Mouse (Mus musculus) embryo, embryonic 10.5 days (tissue): ENCODE measurements around the gene Pck1.

ENCODE experiments used
- DNase-seq: peaks from one replicate; pipeline ENCODE4 v3.0.0-alpha.2; 2015; ENCODE audit warnings: low spot score

The Pck1 gene

DNA sequence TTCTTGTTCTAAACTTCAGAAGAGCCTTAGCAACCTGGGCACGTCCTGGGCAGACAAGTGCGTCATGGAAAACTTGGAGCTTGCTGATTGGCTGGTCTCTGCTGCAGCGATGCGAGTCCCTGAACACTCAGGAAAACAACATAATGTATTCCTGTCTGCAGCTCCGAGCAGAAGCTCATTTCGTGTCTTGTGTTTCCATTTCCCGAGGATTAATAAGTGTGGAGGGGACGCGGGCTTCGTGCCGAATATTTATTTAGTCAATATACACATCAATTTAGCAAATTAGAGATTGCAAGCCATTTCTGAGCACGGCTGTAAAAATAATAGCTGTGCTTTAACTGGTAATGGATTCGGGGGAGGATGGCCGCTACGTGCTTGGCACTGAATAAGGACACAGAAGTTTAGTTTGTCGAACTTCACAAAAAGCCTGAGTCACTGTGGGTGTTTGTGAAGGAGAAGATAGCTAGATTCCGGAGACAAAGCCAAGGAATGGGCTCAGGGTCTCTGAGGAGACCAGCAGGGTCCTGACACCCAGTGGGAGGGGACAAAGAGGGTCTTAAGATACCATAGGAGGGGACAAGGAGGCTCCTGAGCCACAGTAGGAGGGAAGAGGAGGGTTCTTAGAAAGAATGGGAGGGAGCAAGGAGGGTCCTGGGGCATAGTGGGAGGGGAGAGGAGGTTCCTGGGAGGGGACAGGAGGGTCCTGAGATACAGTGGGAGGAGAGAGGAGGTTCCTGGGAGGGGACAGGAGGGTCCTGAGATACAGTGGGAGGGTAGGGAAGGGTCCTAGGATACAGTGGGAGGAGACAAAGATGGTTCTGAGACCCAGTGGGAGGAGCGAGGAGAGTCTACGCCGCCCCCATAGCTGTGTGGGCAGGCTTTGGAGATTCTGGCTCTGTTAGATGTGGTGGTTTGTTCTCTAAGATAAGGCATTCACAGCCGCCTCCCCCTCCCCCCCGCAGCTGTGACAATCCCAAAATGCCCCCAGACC, 21.0 kb downstream of the Pck1 start:
- peak; percentile 85 for DNase-seq

DNA sequence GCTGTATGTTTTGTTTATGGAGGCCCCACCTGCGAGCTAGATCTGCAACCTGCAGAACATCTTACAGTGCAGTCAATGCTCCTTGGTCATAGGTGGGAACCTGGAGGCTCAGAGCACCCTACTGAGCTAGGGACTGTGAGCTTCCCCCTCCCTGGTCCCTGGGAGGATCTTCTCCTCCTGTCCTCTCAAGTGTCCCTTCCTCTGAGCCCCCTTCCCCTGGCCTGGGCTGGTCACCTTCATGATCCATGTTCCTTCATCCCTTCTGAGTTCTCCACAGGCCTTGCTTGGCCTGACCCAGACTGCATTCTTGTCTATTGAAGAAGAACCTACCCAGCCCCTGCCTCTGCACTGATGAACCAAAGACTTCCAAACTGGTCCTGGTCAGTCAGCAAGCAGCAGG, 21.7 kb downstream of the Pck1 start:
- no peak for DNase-seq

DNA sequence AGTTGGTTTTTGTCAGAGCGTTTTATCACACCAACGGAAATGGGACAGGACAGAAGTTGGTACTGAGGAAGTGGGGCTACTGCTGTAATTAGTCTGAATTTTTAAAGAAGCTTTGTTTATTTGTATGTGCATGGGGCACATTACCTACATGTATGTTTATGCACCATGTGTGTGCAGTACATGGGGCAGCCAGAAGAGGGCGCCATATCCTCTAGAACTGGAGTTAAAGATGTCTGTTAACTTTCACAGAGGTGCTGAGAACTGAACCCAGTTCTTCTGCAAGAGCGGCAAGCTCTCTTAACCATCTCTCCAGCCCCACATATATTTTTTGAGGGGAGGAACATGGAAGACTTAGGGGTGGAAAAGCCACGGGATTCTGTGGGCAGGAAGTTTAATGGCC, 22.9 kb downstream of the Pck1 start:
- DNase-seq, result no peak

DNA sequence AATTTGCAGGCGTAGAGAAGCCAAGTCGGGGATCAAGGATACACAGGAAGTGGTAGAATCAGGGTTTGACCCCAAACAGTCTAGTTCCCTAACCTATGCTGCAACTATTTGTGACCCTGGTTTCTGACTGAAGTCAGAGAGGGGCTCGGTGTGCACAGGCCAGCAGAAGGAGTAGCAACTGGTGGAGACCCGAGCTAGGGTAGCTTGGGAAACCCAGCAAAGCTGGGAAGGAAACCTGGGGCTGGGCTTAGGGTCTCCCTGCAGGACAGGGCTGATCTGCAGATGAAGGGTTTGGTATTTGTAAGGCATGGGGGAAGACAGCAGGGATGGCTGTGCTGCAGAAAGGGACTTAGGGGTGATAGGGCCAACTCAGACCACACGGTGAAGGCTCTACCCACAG, 24.6 kb downstream of the Pck1 start:
- no peak for DNase-seq

DNA sequence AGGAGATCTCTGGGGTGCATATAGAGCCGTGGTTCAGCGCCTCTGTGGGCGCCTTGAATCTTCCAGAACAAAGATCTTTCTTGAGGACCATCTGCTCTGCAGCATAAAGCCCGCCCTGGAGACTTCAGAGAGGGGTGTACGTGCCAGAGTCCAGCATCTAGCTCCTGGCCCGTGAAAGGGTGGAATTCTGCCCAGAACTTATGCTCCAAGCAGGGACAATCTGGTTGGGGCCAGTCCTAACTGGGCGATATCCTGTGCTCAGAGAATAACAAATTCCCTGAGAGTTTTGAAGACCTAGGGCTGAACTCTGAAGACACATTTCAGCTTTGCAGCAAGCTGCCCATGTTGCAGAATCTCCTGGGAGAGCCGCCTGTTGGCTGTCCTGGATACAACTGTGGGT, 25.1 kb downstream of the Pck1 start:
- no peak for DNase-seq

DNA sequence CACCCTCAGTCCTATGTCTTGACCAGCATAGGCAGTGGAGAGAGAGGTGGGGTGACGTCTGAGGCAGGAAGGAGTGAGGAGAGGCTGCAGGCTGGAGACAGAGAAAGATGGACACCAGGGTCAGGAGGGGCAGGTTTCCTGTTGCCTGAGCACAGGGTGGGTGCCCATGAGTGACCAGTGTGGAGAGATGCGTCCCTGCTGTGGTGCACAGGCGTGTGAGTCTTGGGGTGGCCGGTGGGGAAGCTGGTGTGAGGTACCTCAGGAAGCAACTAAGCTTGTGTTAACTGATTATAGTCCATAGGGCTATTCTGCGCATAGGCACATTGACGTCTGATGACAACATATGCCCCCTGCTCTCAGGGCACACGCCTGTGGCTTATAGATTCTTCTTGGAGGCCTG, 26.2 kb downstream of the Pck1 start:
- DNase-seq, result no peak

DNA sequence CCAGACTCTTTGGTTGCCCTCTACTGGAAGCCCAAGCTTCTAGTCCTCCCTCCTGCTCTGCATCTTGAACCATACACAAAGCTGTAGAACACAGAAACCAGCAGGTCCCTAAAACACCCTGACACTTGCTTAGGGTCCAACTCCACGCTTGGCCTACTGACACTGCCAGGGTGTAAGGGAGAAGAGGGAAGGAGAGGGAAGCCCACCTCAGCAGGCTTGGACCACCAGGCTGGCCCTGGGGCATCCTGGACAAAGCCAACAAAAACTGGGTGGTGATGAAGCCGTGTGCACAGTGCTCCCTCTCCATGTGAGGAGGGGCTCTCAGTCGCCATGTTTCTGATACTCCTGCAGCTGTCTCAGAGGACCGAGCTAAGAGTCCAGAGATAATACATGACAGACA, 27.2 kb downstream of the Pck1 start:
- no peak for DNase-seq

DNA sequence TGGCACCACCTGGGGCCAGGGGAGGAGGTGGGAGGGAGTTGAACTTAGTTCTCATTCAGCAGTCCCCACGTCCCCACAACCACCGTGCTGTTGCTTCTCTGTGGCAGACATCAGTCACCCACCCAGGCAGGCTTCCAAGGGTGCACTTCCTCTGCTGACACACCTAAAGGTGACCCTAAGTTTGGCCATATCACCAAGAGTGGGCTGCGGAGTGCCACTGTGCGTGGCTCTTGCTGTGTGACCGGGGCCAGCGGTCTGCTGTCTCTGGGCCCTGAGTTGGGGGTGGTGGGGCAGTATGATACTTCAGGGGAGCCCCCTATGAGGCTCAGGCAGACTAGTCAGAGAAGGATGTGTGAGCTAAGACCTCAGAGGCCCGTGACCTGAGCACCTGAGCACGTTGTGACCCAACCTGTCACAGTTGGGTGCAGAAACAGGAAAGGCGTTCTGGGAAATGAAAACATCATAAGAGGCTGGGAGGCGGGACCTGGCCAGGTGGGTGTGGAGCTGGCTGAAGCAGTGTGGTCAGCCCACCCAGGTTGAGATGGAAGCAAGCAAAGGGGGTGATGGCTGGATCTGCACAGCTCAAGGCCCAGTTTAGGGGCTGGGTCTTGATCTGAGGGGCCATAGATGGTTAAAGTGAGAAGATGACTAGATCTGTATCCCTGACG, 28.0 kb downstream of the Pck1 start:
- DNase-seq, result no peak

DNA sequence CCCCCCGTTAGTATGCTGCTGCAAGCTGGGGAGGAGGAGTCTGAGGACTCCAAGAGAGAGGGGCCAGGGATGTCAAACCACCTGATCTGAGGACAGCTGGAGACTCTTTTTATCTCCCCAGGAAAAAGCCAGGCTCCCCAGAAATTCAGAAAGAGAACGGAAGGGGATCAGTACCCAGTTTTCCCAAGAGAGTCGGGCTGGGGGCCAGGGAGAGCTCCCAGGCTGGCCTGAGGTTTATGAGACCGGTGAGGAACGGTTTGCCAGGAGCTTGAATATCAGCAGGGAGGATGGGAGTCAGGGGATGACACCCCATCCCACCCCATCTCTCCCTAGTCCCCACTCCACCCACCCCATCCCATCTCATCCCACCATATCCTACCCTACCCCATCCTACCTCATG, 28.6 kb downstream of the Pck1 start:
- DNase-seq, result no peak

DNA sequence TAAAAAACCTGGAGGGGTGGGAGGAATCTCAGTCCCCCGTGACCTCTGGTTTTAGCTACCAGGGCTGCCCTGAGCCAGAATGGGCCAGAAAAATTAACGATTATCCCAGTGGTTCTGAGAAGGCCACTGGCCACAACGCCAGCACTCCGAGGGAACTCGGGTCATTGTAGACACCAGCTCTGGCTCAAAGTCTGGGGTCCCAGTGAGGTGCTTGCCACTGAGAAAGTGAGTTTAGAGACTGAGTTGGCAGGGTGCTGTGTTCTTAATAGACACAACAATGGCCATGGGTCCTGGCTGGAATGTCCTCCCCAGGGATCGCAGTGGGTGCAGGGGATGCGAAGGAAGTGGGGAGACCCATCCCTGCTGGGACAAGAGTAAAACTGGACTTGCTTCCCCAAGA, 29.1 kb downstream of the Pck1 start:
- no peak for DNase-seq

DNA sequence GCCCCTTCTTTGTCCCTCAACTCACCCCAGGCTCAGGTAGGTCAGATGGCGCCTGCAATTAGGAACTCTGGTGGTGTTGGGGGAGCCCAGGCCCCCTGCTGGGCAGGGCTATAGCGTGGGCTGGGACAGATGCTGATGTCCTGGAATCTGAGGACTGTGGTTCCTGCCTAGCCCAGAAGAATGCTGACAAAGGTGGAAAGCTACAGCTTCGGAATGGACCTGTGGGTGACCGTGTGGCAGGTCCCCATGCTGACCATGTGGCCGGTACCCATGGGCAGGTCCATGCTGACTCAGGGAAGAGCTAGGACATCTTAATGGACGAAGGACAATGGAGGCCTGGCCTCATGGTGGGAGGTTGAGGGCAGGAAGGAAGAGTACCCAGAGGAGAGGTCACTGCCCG, 29.9 kb downstream of the Pck1 start:
- no peak for DNase-seq

DNA sequence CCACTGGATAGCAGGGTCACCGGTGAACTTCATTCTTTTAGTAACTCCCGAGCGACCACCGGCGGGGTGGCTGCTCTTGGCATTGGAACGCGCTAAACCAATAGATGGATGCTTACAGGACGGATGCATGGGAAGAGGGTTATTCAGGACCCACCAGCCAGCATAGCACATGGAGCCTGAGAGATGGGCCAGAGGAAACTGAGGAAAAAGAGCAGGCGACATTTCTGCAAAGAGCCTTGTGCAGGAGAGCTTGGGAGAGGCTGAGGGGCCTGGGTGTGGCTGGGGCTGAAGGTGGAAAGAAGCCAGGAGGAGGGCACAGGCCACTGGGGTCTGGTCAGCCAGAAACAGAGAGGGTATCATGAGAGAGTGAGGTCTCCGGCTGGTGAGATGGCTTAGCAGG, 30.5 kb downstream of the Pck1 start:
- no peak for DNase-seq

DNA sequence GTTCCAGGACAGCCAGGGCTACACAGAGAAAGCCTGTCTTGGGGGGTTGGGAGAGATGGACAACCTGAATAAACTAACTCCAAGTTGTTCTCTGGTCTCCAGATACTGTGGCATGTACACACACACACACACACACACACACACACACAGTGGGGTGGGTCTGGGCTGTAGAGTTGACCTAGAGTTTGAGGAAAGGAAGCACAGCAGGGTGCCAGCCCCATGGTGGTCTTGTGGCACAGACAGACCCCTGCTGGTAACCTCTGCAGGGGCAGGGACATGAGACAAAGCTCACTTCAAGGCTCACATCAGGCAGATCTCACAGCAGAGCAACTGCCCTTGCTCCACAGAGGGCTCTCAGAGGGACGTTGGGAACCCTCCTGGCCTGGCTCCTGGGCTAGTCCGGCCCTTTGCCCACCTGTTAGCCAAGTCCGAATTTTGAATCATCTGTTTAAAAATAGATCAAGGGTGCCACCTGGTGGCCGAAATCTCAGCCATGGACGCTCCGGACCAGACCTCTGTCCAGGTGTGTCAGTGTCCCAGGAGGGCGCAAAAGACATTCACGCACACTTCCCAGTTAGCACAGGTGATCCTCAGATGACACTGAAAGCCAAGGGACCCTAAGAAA, 31.1 kb downstream of the Pck1 start:
- DNase-seq, result peak; percentile 80

DNA sequence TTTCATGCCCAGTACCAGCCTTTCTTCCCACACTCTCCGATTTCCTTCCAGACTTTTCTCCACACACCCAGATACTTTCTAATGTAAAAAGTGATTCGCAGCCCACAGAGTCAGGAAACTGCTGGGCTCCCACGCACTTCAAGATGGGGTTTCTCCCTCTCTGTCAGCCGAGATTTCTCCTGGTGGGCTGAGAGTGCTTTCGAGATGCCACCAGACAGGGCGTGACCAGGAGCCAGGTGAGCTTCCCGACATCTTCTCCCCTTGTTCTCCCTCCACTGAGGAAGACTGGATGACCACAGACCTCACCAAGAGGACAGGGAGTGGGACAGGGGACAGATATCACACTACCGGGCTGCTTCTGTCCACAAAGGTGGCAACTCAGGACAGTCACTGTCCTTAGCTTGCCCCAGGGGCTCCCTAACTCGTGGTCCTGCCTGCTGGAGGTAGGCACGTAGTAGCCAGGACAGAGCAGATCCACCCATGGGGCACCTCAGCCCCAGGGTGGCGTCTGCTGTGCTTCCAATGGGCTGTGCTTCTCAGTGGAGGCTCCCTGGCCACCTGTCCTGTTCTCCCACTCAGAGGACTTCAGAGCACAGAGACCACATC, 31.7 kb downstream of the Pck1 start:
- no peak for DNase-seq

DNA sequence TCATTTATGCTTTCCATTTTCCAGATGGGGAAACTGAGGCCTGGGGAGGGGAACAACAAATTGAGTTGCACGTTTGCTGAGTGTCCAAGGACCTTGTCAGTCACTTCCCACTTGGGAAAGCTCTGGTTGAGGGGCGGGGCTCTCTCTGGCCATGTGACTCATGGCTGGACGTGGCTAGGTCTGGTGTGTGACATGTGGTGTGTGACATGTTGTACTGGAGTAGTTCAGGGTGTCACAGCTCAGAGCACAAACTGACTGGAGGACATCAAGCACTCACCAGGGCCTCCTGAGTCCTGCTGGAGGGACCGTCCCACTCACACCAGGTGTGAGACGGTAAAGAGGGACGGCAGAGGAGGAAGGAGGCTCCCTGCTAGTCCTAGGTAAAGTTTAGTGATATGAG, 32.4 kb downstream of the Pck1 start:
- DNase-seq, result no peak

DNA sequence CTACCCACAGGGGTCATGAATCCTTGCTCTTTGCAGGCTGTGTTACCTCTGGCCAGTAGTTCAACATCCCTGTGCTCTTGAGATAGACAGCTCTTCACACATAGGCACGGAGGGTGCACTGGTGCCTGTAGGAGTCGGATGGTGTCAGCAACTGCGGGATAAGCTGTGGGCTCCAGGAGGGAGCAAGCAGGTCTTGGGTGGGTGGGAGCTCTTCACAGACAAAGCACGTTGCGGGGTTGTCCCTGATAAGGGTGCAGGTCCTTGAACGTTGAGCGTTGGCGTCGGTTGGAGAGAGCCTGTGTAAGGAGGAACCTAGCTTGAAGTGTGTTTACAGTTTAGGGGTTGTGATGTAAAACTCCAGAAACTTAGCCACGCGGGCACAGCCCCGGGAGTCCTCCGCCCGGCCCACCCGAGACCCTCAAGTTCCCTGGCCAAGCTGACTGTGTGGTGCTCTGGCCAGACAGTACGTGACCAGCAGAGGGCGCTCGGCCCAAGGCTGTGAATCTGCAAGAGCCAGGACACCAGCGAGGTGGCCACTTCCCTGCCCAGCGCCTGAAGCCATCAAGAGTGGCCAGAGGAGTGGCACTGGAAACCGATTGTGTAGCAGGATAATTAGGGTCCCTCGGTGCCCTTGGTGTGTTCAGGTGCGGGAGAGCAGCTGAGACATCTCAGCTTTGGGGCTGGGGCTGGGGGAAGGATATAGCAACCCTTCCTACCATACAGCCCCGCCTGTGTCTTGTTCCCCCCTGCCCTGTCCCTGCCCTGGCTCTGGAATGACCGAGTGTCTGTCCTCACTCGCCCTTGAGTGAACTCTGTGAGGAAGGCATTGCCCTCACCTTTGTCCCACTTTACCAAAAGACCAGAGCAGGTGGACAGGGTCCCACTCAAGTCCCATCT, 33.4 kb downstream of the Pck1 start:
- peak; percentile 90 for DNase-seq

DNA sequence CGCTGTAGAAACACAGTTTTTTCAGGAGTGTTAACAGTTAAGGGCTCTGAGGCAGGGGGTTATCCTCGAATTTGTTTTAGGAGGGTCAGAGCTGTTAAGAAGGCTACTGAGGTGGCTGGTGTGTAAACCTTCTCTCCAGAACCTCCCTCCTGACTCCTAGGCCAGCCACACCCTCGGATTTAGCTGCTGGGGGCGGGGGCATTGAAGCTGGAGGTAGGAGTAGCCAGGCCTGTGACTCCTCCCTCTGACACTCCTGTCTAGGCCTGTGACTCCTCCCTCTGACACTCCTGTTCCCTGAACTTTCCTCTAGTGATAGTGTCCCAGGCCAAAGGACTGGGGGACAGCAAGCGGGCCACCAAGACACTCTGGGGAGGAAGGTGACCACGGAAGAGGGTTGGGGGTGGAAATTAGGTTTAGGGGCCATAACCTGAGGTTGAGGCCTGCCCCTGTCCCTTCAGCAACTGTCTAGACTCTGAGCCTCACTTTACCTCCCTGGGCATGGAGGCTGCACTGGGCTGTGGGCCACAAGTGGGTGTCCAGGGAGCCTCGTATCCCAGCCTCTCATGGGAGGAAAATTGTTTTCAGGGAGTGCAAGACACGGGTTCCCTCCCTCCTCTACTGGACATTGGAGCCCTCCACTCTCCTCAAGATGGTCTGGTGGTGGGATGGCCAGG, 34.5 kb downstream of the Pck1 start:
- DNase-seq, result no peak

DNA sequence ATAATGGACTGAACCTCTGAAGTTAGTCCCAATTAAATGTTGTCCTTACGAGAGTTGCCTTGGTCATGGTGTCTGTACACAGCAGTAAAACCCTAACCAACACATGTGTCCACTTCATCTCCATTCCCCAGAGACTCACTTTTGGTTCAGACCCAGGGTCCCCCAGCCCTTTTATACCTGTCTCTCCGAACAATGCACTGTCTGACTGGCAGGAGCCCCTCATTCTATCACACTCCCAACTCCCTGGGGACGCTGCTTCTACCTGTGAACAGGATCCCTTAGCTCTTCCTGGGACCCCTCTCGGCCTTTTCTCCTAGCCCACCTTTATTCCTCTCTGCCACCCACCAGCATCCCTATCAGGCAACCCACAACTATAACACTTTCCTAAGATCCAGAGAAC, 41.9 kb downstream of the Pck1 start:
- no peak for DNase-seq

DNA sequence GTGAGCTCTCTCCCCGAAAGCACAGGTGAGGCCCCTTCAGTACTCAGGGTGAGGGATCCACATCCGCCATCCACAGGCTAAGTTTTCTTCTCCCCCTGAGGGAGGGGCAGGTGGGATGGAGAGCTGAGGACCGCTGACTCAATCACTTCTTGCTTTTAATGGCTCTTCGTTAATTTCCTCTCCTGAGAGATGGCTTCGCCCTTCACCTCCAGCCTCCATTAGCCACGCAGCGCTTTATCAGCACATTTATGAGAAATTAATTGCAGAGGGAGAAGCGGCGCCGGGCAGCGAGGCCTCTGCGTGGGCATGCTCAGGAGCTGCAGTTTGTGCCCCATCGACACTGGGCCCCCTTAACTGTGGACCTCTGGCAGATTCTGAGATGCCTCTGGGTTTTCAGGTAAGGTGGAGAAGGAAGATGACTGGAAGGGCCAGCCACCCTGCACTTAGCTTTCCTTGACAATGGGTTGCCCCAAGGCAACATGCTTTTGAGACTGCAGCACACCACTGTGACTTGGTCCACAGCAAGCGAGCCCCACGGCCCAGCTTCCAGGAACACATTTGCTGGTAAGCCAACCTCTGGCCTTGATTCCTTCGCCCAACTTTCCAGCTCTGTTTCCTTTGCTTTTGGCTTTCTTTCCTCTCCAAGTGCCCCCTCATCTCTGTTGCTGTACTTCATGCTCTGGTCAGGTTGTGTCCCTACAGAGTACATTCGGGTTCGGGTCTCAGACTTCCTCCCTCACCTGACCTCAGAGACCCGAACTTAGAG, 50.3 kb downstream of the Pck1 start:
- DNase-seq, result no peak

DNA sequence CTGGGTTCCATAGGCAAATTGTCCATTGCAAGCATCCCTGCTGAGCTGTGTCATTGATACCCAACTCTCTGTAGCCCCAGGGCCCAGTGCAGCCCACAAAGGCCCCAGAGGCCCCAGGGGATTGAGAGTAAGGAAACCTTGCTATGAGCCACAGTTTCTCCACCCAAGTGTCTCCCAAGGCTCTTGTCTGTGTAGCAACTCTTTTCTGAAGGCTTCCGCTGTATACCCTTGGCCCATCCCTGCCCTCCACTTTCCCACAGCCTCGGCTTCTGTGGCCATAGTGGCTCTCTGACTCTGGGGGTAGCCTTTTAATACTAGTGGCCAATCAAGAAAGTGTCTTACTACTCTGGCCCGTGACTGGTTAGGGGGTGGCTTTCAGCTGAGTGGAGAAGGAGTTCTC, 50.9 kb downstream of the Pck1 start:
- DNase-seq, result no peak
